ENCODE assay signal across 8 mouse cellular contexts in genomic region chr8:71468916-71469315, GRCm38 (mm10). TPM values are rescaled to one million over a fixed set of nuclear protein-coding genes. Genes with fewer than 3 reads are reported as not detected.
DNase-seq lines count a peak whose midpoint lies in the region; ATAC-seq lines count a peak whose summit lies in the region.

Gene Dda1 (plus strand): TSS chr8:71469199.

- H3K27me3 ChIP-seq in lung, embryonic 16.5 days (ENCODE audit: control insufficient read depth, insufficient read depth, low read depth, low read length), result no peaks in the 10 kb centered on the region

- peak within 1 kb of the TSS; percentile 87 for H3K9ac ChIP-seq in lung, embryonic 16.5 days (ENCODE audit: low read length)

- peaks cover 21% of the 10 kb centered on the region for H3K4me1 ChIP-seq in lung, embryonic 16.5 days (replicated peaks; ENCODE audit: control insufficient read depth, insufficient read depth, low read length)

- peaks cover 12% of the 10 kb centered on the region for H3K36me3 ChIP-seq in lung, embryonic 16.5 days (ENCODE audit: control insufficient read depth, insufficient read depth, low read length)

- peak within 1 kb of the TSS; percentile 82 for H3K4me2 ChIP-seq in lung, embryonic 16.5 days (ENCODE audit: low read depth, low read length)

- WGBS in lung, embryonic 16.5 days, result under 1% methylated on average over 41 of the region's 52 CpGs

- peak within 1 kb of the TSS; percentile 86 for H3K4me3 ChIP-seq in lung, embryonic 16.5 days (ENCODE audit: low read length)

- H3K9me3 ChIP-seq in lung, embryonic 16.5 days (ENCODE audit: control insufficient read depth, low read length), result no peaks in the 10 kb centered on the region

- DNase-seq in MEL-GATA-1-ER (ENCODE audit: extremely low read depth, low read depth), result peak; percentile 96
- peak; percentile 97 for DNase-seq in cerebellum, adult 8-10 months
- DNase-seq in forelimb bud, embryonic 11.5 days (ENCODE audit: low read depth, low spot score), result peak; percentile 99
- DNase-seq in layer of hippocampus, adult 9-10 months (ENCODE audit: low spot score), result peak; percentile 96
- DNase-seq in ovary, postnatal 10 days (ENCODE audit: low spot score), result peak; percentile 79
- DNase-seq in thymus, postnatal 10 days (ENCODE audit: low spot score in 2 of 2), result peak; percentile 95 to 97

- peak; percentile 76 to 83 for ATAC-seq in hematopoietic stem cell, adult 5-6 weeks (replicated peaks in 1 of 2; ENCODE audit: insufficient read depth in 1 of 2, low FRiP score in 2 of 2, low TSS enrichment in 1 of 2, low read depth in 1 of 2, poor library complexity in 2 of 2, severe bottlenecking in 2 of 2)
- ATAC-seq in lung, embryonic 16.5 days (ENCODE audit: low read depth), result peak; percentile 89

- H3K27ac ChIP-seq in lung, embryonic 16.5 days (ENCODE audit: low read length), result peak within 1 kb of the TSS; percentile 50; the same call in 1 of the 2 replicates

RNA-seq across cellular contexts. Expression of gene Dda1, which starts in this region (rescaled TPM):
- total RNA-seq in hematopoietic stem cell, adult 5-6 weeks (2017), result 15.8 and 18.9 TPM in 2 replicates
- 91.9 and 96.3 TPM in 2 replicates for polyA plus RNA-seq in lung, embryonic 16.5 days (2015; fragmentation: Nextera tagmentation; extraction: Ambion mirVana)

Comparison
In these comparisons a context has a peak if more than half of its experiments do, and no peak if none do; other contexts are left out.
1. Peak in every context shown above with its lines: DNase-seq, ATAC-seq, H3K4me3 ChIP-seq and H3K27ac ChIP-seq.